Mouse (Mus musculus) embryo, embryonic 10.5 days (tissue): ENCODE measurements around the gene Cisd3.
"Not testable (repeated sequence)": the region's sequence is repeated elsewhere in the genome, so short reads cannot be mapped to it uniquely, and the experiment has no call there.

Source experiments
- DNase-seq: peaks from one replicate; pipeline ENCODE4 v3.0.0-alpha.2; 2015; ENCODE audit warnings: low spot score

The Cisd3 gene

GRCm38 (mm10) chr11:97685613-97686321 is at the start of gene Cisd3:
Cisd3 (plus strand) TSS chr11:97685826.
- DNase-seq = peak; percentile 90

DNA sequence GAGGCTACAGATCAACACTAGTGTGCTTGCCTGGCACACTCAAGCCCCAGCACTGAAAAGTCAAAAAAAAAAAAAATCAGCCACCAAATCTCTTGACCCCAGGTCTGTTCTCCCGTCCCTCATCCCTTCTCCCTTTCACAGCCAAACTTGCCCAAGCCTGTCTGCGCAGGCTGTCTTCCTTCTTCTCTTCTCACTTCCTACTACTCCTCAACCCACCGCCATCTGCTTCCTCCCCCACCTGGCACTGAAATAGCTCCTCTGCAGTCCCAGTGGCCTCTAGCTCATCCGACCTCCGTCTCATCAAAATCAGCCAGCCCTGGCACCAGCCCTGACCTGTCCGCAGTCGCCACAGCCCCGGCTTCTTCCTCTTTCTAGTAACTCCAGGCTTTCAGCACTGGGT is 44.0 kb upstream of the Cisd3 start:
- DNase-seq = no peak

DNA sequence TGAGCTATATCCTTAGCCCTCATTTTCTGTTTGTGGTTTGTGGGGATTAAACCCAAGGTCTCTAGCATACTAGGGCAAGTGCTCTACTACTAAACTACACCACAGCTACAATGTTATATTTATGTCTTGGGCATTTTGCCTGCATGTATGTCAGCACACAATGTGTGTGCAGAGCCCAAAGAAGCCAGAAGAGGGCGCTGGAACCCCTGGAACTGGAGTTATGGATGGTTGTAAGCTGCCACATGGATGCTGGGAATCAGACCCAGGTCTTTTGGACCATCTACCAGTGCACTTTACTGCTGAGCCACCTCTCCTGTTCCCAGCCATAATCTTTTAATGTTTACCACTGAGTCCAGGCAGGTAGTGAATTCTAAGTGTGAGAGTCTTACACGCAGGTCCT is 42.9 kb upstream of the Cisd3 start:
- no peak for DNase-seq

- no peak for DNase-seq
Observed at GRCm38 (mm10) chr11:97643380-97644055, 42.1 kb upstream of the Cisd3 start.

DNA sequence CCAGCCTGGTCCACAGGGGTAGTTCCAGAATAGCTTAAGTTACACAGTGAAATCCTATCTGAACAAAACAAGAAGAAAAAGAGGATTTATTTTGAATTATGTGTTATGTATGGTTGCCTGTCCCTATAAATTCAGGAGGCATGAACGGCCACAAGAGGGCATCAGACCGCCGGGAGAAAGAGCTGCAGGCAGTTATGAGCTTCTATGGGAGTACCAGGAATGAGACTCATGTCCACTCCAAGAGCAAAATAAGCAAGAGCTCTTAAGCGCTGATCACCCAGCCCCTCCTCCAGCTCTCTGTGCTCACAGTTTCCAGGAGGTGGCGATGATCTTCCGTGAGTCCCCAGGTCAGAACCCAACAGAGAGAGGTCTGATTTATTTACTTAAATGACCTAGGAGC is 40.8 kb upstream of the Cisd3 start:
- peak; percentile 82 for DNase-seq

- not testable (repeated sequence) for DNase-seq
Observed at GRCm38 (mm10) chr11:97648541-97648940, 37.1 kb upstream of the Cisd3 start.

DNA sequence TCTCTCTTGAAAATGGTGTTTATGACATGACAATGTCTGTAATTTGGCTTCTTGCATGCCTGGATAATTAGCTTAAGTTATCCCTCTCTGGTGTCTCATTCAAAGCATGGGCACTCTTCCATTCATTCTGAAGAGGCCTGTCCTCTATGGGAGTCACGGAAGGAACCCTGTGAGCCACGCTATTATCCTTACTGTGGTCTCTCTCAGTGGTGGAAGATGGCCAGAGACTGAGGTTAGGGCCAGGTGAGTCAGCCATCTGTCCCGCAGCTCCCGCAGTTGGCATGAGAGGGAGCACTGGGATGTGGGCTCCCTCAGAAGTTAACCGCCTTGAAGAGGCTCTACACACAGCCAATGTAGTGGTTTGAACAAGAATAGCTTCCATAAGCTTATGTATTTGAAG is 35.3 kb upstream of the Cisd3 start:
- DNase-seq = no peak

GRCm38 (mm10) chr11:97653376-97653775 is 32.2 kb upstream of the Cisd3 start:
- DNase-seq = not testable (repeated sequence)

GRCm38 (mm10) chr11:97654210-97654609 is 31.4 kb upstream of the Cisd3 start:
- no peak for DNase-seq

DNA sequence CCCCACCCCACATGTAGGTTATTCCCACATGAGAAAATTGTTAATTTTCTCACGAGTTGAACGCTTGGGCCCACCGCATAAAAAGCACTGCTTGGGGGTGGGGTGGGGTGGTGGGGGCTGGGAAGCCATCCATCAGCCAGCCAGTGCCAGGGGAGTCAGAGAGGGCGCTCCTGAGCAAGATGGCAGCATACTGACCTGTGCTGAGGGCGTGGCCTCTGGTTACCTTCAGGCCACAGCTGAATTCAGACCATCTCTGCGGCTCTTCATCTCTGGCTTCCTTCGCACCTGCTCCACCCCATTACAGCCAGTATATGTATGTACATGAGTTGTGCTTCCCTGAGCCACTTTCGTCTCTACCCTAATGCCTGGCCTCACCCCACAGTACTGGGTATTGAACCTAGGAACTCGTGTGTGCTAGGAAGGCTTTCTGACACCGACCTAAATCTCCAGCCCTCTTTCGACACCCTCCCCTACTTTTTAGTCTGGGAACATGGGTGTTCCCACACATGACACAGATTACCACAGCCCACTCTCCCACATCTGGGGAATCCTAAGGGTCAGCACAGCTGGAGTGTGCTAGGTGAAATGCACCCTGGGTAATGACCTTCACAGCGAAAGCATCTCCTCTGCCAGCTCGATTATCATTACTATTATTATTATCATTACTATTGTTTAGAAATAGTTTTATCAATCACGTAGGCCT is 29.2 kb upstream of the Cisd3 start:
- no peak for DNase-seq

DNA sequence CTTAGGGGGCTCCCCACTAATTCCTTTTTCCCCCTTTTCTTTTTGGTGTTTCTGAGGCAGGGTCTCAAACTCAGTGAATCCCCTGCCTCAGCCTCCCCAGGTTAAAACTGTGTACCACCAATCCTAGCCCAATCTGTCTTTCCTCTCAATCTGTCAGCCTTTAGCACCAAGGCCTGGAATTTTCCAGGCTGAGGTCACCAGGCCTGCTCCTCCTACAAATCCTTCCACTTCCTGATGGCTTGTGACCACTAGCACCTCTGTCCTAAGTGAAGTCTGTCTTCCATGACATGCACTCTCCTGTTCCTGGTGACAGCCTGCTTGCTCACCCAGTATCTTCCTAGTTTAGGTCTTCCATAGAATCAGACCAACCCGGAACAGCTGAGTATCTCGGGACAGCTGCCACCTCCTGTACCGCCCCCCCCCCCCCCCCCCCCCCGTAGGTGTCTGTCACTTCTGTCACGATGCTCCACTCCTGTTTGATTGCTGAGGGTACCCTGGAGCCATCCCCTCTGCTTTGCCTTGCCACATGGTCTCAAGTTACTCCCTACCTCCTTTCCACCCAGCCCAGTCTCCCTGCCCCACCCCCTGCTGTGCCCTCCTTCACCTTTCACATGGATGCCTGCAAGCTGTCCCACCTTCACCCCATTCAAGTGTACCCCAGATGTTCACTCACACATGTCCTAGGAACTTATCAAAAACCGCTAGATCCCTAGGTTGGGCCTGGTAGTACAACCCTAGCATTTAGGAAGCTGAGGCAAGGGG is 28.3 kb upstream of the Cisd3 start:
- DNase-seq = no peak

- DNase-seq = not testable (repeated sequence)
Observed at GRCm38 (mm10) chr11:97657967-97658366, 27.7 kb upstream of the Cisd3 start.

DNA sequence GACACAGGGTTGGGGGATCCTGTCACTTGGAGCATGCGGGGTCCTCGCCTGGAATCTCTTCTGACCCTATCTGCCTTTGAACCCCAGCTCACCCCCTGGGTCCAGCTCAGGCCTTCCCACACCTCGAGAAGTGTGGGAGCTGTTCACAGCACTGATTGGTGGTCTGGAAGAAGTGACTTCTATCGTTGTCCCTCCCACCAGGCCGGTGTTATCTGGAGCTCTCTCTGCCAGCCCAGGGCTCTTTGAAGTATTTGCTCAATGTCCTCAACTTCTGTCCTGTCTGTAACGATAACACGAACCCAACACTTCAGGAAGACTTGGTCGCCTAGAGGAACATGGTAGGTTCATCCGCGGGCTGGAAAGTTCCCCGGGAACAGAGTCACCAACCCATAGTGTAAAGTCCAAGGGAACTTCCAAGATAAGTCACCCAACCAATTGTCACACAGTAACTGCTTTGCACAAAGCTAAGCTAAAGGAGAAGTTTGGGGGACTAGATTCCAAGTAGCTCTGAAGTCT is 26.8 kb upstream of the Cisd3 start:
- no peak for DNase-seq

DNA sequence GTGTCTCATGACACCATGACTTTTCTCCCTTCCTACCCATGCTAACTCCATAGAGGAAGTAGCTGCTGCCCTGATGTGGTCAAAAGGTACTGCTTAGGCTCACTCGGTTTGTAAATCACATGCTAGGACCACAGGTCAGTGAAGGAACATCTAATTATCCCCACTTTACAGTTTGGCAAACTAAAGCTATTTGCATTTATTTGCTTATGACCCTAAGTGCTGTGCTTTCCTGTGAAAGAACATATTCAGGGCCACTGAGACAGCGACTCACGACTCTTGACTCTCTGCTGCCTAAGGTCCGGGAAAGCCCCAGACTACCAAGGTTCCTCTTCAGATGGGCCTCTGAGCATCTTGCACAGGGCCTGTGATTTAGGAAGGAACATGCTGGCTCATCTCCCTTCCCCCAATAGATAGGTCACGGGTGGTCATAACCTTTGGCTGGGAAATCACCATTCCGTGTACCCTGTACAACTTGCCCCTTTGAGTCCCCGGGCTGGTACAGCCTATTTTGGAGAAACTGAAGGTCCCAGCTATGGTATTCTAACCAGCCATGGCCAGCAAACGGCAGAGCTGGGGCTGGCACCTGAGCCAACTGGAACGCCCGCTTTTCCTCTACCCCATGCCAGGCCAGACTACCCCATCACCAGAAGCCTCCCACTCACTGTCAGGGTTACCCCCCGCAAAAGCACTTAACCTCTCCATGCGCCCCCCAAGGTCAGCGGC is 26.2 kb upstream of the Cisd3 start:
- peak; percentile 29 for DNase-seq

GRCm38 (mm10) chr11:97659990-97660714 is 25.5 kb upstream of the Cisd3 start:
- peak; percentile 78 for DNase-seq

GRCm38 (mm10) chr11:97660734-97661647 is 24.6 kb upstream of the Cisd3 start:
- DNase-seq = peak; percentile 15

GRCm38 (mm10) chr11:97661648-97662133 is 23.9 kb upstream of the Cisd3 start:
- peak; percentile 78 for DNase-seq

- DNase-seq = peak; percentile 57
Observed at GRCm38 (mm10) chr11:97662207-97662892, 23.3 kb upstream of the Cisd3 start.
